Mouse (Mus musculus): ENCODE data around the gene Tmem192. TPM values are rescaled to one million over a fixed set of nuclear protein-coding genes. Genes with fewer than 3 reads are reported as not detected.
A peak's percentile ranks its signal among the peaks of the same experiment; 100 is the strongest.
"Not testable (repeated sequence)": the region's sequence is repeated elsewhere in the genome, so short reads cannot be mapped to it uniquely, and the experiment has no call there.

The Tmem192 gene
- polyA plus RNA-seq, 1 experiment from 2014 or later: 39.8 TPM

DNA sequence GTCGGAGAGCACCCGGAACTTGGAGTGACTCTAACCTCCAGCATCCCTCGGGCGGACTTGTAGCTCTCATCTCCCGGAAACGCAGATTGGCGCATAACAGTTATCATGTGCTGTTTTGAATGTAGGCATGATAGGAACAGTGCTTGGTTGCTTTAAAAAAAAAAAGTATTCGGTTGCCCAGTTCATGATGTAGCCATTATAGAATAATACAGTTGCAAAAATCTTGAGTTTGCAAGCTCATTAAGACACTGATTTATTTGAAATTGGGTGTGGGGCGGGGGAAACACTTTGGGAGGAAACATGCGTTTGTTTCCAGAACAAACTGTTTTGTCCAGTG, 681 bp downstream of the Tmem192 start:
- H3K4me2 ChIP-seq (ENCODE audit: low read length): peak overlapping the region; percentile 67
- peak overlapping the region; percentile 89 for H3K4me3 ChIP-seq (ENCODE audit: low read length)
- peak overlapping the region; percentile 89 for H3K27ac ChIP-seq (ENCODE audit: low read depth, low read length)
- no peaks in the 10 kb centered on the region for H3K27me3 ChIP-seq (replicated peaks; ENCODE audit: control insufficient read depth, insufficient read depth, low read length)
- ATAC-seq: no peak
- 8% methylated on average over 10 of the region's 10 CpGs for WGBS
- peak overlapping the region; percentile 75 for H3K9ac ChIP-seq (ENCODE audit: low read depth, low read length)
- H3K4me1 ChIP-seq (ENCODE audit: control insufficient read depth, insufficient read depth, low read depth, low read length): peaks cover 5% of the 10 kb centered on the region
- H3K36me3 ChIP-seq (ENCODE audit: control insufficient read depth, insufficient read depth, low read length): no peaks in the 10 kb centered on the region
- no peaks in the 10 kb centered on the region for H3K9me3 ChIP-seq (ENCODE audit: control insufficient read depth, low read length)

DNA sequence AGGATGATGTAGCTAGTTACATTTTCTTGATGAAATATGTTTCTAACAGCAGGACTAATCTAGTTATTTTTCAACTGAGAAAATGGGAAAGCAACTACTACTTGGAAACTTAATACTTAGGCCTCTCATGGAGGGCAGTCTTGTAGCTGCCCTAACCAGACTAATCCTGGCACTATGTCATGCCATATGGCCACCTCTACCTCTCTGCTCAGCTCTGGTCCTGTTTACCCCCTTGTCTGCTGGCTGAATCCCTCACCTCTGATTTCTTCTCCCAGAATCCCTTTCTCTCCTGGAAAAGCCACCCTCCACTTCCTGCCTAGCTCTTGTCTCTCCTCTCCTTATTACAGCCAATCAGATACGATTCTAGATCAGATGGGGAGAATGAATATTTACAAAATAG, 1.4 kb downstream of the Tmem192 start:
- no peak overlapping the region for H3K4me3 ChIP-seq (ENCODE audit: low read length)
- no peaks in the 10 kb centered on the region for H3K36me3 ChIP-seq (ENCODE audit: control insufficient read depth, insufficient read depth, low read length)
- WGBS: 91% methylated on average over 1 of the region's 1 CpGs
- no peak overlapping the region for H3K27ac ChIP-seq (ENCODE audit: low read depth, low read length)
- no peaks in the 10 kb centered on the region for H3K9me3 ChIP-seq (ENCODE audit: control insufficient read depth, low read length)
- ATAC-seq: no peak
- no peak overlapping the region; the same call in 1 of the 2 replicates for H3K4me2 ChIP-seq (ENCODE audit: low read length)
- H3K9ac ChIP-seq (ENCODE audit: low read depth, low read length): no peak overlapping the region
- no peaks in the 10 kb centered on the region for H3K27me3 ChIP-seq (replicated peaks; ENCODE audit: control insufficient read depth, insufficient read depth, low read length)
- peaks cover 5% of the 10 kb centered on the region for H3K4me1 ChIP-seq (ENCODE audit: control insufficient read depth, insufficient read depth, low read depth, low read length)

DNA sequence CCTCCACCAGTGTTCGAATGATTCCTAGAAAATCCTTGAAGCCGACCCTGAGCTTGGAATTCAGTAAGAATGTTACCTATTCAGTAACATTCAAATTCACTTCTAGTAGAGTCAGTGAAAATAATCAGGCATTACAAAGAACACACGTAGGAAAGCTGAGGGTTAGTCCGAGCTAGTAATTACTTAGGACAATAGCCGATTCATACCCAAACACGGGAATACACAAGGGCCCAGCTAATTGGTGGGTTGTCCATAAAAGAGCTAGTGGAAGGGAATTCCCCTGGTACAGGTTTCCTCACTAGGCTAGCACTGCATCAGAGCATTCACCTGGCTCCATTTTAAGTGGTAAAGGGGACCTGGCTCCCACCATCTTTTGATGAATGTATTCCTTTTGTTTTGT, 5.1 kb downstream of the Tmem192 start:
- WGBS: 83% methylated on average over 6 of the region's 6 CpGs
- H3K36me3 ChIP-seq (ENCODE audit: control insufficient read depth, insufficient read depth, low read length): no peaks in the 10 kb centered on the region

DNA sequence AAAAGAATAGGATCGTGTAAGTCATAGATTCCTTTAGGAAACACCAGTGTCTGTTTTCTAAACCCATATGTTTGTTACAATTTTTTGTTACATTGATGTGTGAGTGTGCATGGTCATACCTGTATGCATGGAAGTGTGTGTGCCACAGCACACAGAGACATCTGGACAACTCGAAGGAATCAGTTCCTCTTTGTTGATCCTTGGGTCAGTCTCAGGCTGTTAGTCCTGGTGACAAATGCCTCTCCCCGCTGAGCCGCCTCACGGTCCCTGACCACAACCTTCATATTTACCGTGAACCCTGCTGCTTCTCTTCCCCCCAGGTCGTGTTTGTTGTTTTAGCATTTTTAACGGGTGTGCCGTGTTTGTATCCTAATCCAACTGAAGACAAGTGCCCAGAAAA, 12.0 kb downstream of the Tmem192 start:
- no peaks in the 10 kb centered on the region for H3K27me3 ChIP-seq (replicated peaks; ENCODE audit: control insufficient read depth, insufficient read depth, low read length)
- no peak overlapping the region for H3K4me2 ChIP-seq (ENCODE audit: low read length)
- no peaks in the 10 kb centered on the region for H3K4me1 ChIP-seq (ENCODE audit: control insufficient read depth, insufficient read depth, low read depth, low read length)
- no peak for ATAC-seq
- H3K27ac ChIP-seq (ENCODE audit: low read depth, low read length): no peak overlapping the region
- 85% methylated on average over 9 of the region's 9 CpGs for WGBS
- H3K4me3 ChIP-seq (ENCODE audit: low read length): no peak overlapping the region
- H3K36me3 ChIP-seq (ENCODE audit: control insufficient read depth, insufficient read depth, low read length): peaks cover 6% of the 10 kb centered on the region
- no peak overlapping the region for H3K9ac ChIP-seq (ENCODE audit: low read depth, low read length)
- no peaks in the 10 kb centered on the region for H3K9me3 ChIP-seq (ENCODE audit: control insufficient read depth, low read length)

More for the DNA sequence above, 5.1 kb downstream of the Tmem192 start:
- ATAC-seq: no peak
- Histone ChIP-seq H3K9me3 (ENCODE audit: control insufficient read depth, low read length) (no peaks in the 10 kb centered on the region), H3K4me3 (ENCODE audit: low read length) (no peak overlapping the region), H3K4me1 (ENCODE audit: control insufficient read depth, insufficient read depth, low read depth, low read length) (peaks cover 5% of the 10 kb centered on the region), H3K9ac (ENCODE audit: low read depth, low read length) (no peak overlapping the region), H3K27ac (ENCODE audit: low read depth, low read length) (no peak overlapping the region), H3K27me3 (replicated peaks; ENCODE audit: control insufficient read depth, insufficient read depth, low read length) (no peaks in the 10 kb centered on the region), H3K4me2 (ENCODE audit: low read length) (no peak overlapping the region)

DNA sequence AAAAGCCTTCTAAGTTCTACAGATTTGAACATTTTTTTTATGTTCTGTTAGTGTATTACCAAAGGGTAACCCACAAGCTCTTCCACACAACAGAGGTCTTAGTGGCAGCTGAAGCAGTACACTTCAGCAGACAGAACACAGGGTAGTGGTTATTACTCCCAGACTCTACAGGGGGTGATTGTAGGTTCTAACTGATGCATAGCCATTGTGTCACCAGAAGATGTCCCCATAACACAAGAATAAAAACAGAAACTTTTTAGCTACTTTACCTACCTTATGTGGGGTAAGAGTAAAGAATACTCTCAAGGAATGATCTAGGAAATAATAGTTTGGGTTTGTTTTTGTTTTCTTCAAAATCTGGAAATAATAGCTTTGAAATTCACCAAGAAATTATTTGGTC, 15.9 kb downstream of the Tmem192 start:
- Histone ChIP-seq H3K9ac (ENCODE audit: low read depth, low read length) (no peak overlapping the region), H3K36me3 (ENCODE audit: control insufficient read depth, insufficient read depth, low read length) (peaks cover 6% of the 10 kb centered on the region), H3K27ac (ENCODE audit: low read depth, low read length) (no peak overlapping the region), H3K4me3 (ENCODE audit: low read length) (no peak overlapping the region), H3K9me3 (ENCODE audit: control insufficient read depth, low read length) (no peaks in the 10 kb centered on the region), H3K4me2 (ENCODE audit: low read length) (no peak overlapping the region), H3K27me3 (replicated peaks; ENCODE audit: control insufficient read depth, insufficient read depth, low read length) (no peaks in the 10 kb centered on the region), H3K4me1 (ENCODE audit: control insufficient read depth, insufficient read depth, low read depth, low read length) (no peaks in the 10 kb centered on the region)
- no peak for ATAC-seq

DNA sequence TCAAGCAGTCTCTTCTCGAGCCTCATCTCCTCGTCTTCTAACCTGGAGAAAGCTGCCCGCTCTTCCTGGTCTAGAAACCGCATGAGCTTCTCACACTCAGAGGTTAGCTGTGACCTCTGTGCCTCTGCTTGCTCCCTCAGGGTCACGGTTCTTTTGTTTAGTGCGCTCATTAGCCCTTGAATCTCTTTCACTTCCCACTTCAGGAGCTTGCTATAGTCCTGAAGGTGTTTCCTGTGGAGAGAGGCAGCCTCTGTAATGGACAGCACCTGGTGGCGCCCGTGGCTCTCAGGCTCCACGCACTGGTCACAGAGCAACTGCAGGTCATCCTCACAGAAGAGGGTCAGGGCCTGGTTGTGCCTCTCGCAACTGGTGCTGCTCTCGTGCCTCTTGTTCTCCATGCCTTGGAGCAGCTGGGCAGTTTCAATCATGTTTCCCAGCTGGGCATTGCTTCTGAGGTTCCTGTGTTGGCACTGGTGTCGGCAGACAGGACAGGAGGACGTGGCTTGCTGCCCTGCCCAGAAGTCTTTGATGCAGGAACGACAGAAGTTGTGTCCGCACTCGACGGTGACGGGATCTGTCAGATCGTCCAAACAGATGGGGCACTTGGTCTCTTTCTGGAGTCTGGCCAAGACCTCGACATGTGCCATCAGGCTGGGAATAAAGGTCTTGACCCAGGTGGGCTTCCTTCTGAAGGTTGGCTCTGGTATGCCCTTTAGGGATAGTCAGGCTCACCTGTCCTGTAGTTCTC, 36.3 kb downstream of the Tmem192 start:
- 68% methylated on average over 20 of the region's 20 CpGs for whole genome bisulfite sequencing
- ATAC-seq: no peak
- H3K9me3 ChIP-seq (ENCODE audit: control insufficient read depth, low read length): no peaks in the 10 kb centered on the region
- H3K27me3 ChIP-seq (replicated peaks; ENCODE audit: control insufficient read depth, insufficient read depth, low read length): no peaks in the 10 kb centered on the region
- no peaks in the 10 kb centered on the region for H3K4me1 ChIP-seq (ENCODE audit: control insufficient read depth, insufficient read depth, low read depth, low read length)
- H3K4me2 ChIP-seq (ENCODE audit: low read length): no peak overlapping the region
- H3K27ac ChIP-seq (ENCODE audit: low read depth, low read length): no peak overlapping the region
- no peak overlapping the region for H3K9ac ChIP-seq (ENCODE audit: low read depth, low read length)
- no peak overlapping the region for H3K4me3 ChIP-seq (ENCODE audit: low read length)
- H3K36me3 ChIP-seq (ENCODE audit: control insufficient read depth, insufficient read depth, low read length): no peaks in the 10 kb centered on the region

DNA sequence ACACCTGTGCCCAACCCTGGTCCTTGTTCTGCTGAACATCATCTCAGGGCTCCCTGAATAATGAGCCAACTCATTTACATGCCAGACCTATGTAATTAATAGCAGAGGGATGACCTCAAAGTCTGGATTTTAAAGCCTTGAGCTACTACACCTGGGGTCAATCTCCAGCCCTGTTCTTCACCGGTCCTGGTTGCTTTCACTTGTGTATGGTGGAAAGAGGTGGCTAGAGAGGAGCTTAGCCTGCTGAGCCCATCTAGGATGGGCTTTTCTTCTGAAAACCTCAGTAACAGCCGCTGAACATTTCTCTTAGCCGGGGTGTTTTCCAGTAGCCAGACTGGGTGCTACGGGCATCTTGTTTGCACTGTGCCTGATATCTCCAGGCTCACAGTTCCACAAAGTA, 40.7 kb downstream of the Tmem192 start, which contains the start of gene Trim75:
Gene Trim75, minus strand, starts transcription at position 101 of the 400 bp plus-strand sequence.
- Histone ChIP-seq H3K4me1 (ENCODE audit: control insufficient read depth, insufficient read depth, low read depth, low read length) (no peaks in the 10 kb centered on the region), H3K27ac (ENCODE audit: low read depth, low read length) (no peak within 1 kb of the TSS), H3K9ac (ENCODE audit: low read depth, low read length) (no peak within 1 kb of the TSS), H3K9me3 (ENCODE audit: control insufficient read depth, low read length) (no peaks in the 10 kb centered on the region), H3K36me3 (ENCODE audit: control insufficient read depth, insufficient read depth, low read length) (no peaks in the 10 kb centered on the region), H3K4me2 (ENCODE audit: low read length) (no peak within 1 kb of the TSS), H3K27me3 (replicated peaks; ENCODE audit: control insufficient read depth, insufficient read depth, low read length) (no peaks in the 10 kb centered on the region), H3K4me3 (ENCODE audit: low read length) (no peak within 1 kb of the TSS)
- WGBS: 91% methylated on average over 4 of the region's 4 CpGs
- ATAC-seq: no peak

DNA sequence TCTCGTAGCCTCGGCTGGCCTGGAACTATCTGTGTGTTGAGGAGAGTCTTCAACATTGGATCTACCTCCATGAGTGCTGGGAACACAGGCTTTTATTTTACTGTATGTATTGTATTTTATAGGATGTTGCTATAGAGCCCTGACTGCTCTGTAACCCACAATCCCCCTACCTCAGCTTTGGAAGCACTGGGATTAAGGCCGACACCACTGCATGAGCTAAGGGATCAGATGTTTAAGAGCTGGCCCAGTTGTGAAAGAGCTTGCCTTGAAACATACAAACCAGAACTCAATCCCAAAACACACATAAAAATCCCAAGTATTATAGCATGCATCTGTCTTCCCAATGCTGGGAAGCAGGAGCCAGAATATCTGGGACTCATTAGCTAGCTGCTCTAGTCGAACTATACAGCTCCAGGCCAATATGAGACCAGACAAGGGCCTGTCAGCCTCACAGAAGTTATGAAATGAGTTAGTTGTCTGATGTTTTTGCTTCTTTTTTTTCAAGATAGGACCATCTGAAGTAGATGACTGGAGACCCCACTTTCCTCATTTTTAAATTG, 51.9 kb downstream of the Tmem192 start:
- H3K4me1 ChIP-seq (ENCODE audit: control insufficient read depth, insufficient read depth, low read depth, low read length): no peaks in the 10 kb centered on the region
- no peak overlapping the region for H3K4me2 ChIP-seq (ENCODE audit: low read length)
- H3K9ac ChIP-seq (ENCODE audit: low read depth, low read length): no peak overlapping the region
- WGBS: 85% methylated on average over 4 of the region's 4 CpGs
- no peak for ATAC-seq
- H3K27me3 ChIP-seq (replicated peaks; ENCODE audit: control insufficient read depth, insufficient read depth, low read length): no peaks in the 10 kb centered on the region
- no peaks in the 10 kb centered on the region for H3K36me3 ChIP-seq (ENCODE audit: control insufficient read depth, insufficient read depth, low read length)
- no peak overlapping the region for H3K4me3 ChIP-seq (ENCODE audit: low read length)
- H3K27ac ChIP-seq (ENCODE audit: low read depth, low read length): no peak overlapping the region
- no peaks in the 10 kb centered on the region for H3K9me3 ChIP-seq (ENCODE audit: control insufficient read depth, low read length)

DNA sequence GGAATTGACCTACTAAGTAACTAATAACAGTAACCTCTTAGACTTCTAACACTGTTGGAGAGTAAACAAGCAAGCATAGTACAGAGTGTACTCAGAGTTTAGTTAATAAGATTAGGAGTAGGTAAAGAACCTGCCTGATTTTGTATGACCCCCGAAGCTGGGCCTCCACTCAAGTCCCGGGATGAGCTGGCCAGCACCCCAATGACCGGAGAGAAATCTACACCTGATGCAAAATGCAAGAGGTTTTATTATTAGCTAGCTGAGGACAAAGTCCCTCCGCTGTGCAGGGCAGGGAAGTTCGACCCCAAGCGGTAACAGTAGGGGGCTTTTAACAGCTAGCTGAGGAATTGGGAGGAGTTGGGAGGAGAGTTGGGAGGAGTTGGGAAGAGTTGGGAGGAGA, 60.6 kb downstream of the Tmem192 start:
- not testable (repeated sequence) for H3K36me3 ChIP-seq (ENCODE audit: control insufficient read depth, insufficient read depth, low read length); ATAC-seq; H3K4me2 ChIP-seq (ENCODE audit: low read length); H3K4me1 ChIP-seq (ENCODE audit: control insufficient read depth, insufficient read depth, low read depth, low read length); H3K27me3 ChIP-seq (replicated peaks; ENCODE audit: control insufficient read depth, insufficient read depth, low read length); H3K4me3 ChIP-seq (ENCODE audit: low read length); H3K9me3 ChIP-seq (ENCODE audit: control insufficient read depth, low read length); H3K27ac ChIP-seq (ENCODE audit: low read depth, low read length); H3K9ac ChIP-seq (ENCODE audit: low read depth, low read length)
- WGBS: 76% methylated on average over 6 of the region's 6 CpGs
